Mouse (Mus musculus) kidney, adult 2 months (tissue): Measurements from ENCODE around the gene Prr15l.

ENCODE experiments used
- CTCF ChIP-seq: fragments of 200-500 bp; conservative IDR thresholded peaks from 2 replicates; pipeline ENCODE4 v1.5.1; 2011; ENCODE audit warnings: low read depth, mild to moderate bottlenecking, control low read depth, low read length, moderate library complexity, mixed read lengths; ENCODE audit not compliant: insufficient read depth, insufficient read length
- POLR2A ChIP-seq: fragments of 200-500 bp; IDR thresholded peaks from one replicate; pipeline ENCODE4 v1.6.1; 2011; ENCODE audit warnings: low read depth, low read length, control low read depth

DNA sequence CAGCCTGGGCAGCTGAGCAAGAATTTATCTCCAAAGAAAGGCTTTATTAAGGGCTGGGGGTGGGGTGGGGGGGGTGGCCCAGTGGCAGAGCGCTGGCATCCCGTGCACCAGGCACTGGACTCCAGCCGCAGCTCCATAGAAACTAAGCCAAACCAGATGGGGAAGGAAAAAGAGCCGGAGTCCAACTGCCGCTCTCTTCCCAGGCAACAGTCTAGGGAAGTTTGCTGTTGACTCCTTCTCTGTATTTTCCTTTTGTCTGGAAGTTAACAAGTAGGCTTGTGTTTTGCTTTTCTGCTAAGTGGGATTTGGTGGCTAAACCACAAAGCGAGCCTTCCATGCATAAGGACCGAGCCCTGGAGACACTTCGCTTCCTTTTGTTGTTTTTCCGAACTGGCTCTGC is 18.6 kb downstream of the Prr15l start:
- TF ChIP-seq POLR2A, result no peak
- no peak for TF ChIP-seq CTCF
